Comparison of ENCODE assay signal across 8 mouse cellular contexts in genomic region chr9:68966540-68966939, GRCm38 (mm10).
DNase-seq lines count a peak whose midpoint lies in the region; ATAC-seq and TF ChIP-seq lines count a peak whose summit lies in the region.

No protein-coding gene starts in this region.

- no peaks in the 10 kb centered on the region for H3K27me3 ChIP-seq in heart, embryonic 12.5 days (replicated peaks)
- no peaks in the 10 kb centered on the region for H3K27me3 ChIP-seq in ES-Bruce4 (ENCODE audit: control insufficient read depth, insufficient read depth, low read length, poor library complexity, severe bottlenecking)

- H3K4me3 ChIP-seq in heart, embryonic 12.5 days, result no peak overlapping the region
- no peak overlapping the region for H3K4me3 ChIP-seq in ES-Bruce4 (ENCODE audit: low read depth, low read length)

- no peaks in the 10 kb centered on the region for H3K9me3 ChIP-seq in heart, embryonic 12.5 days (replicated peaks)
- H3K9me3 ChIP-seq in ES-Bruce4 (replicated peaks; ENCODE audit: control insufficient read depth, insufficient read depth, low read length, poor library complexity, severe bottlenecking), result no peaks in the 10 kb centered on the region

- no peak overlapping the region for H3K4me2 ChIP-seq in heart, embryonic 12.5 days

- no peak for TF ChIP-seq POLR2A in ES-Bruce4 (IDR thresholded peaks at IDR 0.05; ENCODE audit: insufficient read depth, low read length)

- no peak overlapping the region for H3K9ac ChIP-seq in heart, embryonic 12.5 days
- H3K9ac ChIP-seq in ES-Bruce4 (ENCODE audit: low read depth, poor library complexity, severe bottlenecking), result no peak overlapping the region

- no peak for TF ChIP-seq EP300 in ES-Bruce4 (IDR thresholded peaks at IDR 0.05; ENCODE audit: insufficient read depth, low read depth, low read length)

- peak; percentile 10 for DNase-seq in heart, postnatal 4 days
- DNase-seq in embryo, embryonic 11 days, result peak; percentile 35
- peak; percentile 74 for DNase-seq in naive thymus-derived CD4-positive, alpha-beta T cell, adult 2 months (ENCODE audit: low read depth)
- no peak for DNase-seq in right cerebral cortex, postnatal 36 days (ENCODE audit: low spot score in 2 of 2)
- DNase-seq in left cerebral cortex, adult 8-10 months (ENCODE audit: low spot score in 2 of 2), result no peak
- DNase-seq in right cerebral cortex, postnatal 25 days, result no peak

- no peak for ATAC-seq in heart, embryonic 12.5 days (ENCODE audit: insufficient number of reproducible peaks, low FRiP score)

- H3K4me1 ChIP-seq in heart, embryonic 12.5 days (replicated peaks), result peaks cover 14% of the 10 kb centered on the region
- no peaks in the 10 kb centered on the region for H3K4me1 ChIP-seq in ES-Bruce4 (ENCODE audit: control insufficient read depth, insufficient read depth, low read length)

- TF ChIP-seq CTCF in ES-Bruce4 (IDR thresholded peaks at IDR 0.05; ENCODE audit: low read depth, low read length), result peak; percentile 9

- no peaks in the 10 kb centered on the region for H3K36me3 ChIP-seq in heart, embryonic 12.5 days
- H3K36me3 ChIP-seq in ES-Bruce4 (ENCODE audit: control insufficient read depth, insufficient read depth, low read length, poor library complexity, severe bottlenecking), result no peaks in the 10 kb centered on the region; the same call in 1 of the 2 replicates

- 55% methylated on average over 13 of the region's 13 CpGs for WGBS in heart, embryonic 12.5 days

- H3K27ac ChIP-seq in heart, embryonic 12.5 days (ENCODE audit: poor library complexity, severe bottlenecking), result no peak overlapping the region
- no peak overlapping the region for H3K27ac ChIP-seq in ES-Bruce4 (ENCODE audit: insufficient read depth, low read length)

Comparison
In these comparisons a context has a peak if more than half of its experiments do, and no peak if none do; other contexts are left out.
1. DNase-seq: peak in heart, postnatal 4 days (single experiment), embryo, embryonic 11 days (single experiment) and naive thymus-derived CD4-positive, alpha-beta T cell, adult 2 months (single experiment); none in right cerebral cortex, postnatal 36 days (0 of 2), left cerebral cortex, adult 8-10 months (0 of 2) and right cerebral cortex, postnatal 25 days (single experiment).